Mouse (Mus musculus) C2C12 (cell line): ENCODE measurements around the gene Tnfsf13b.

Experiments used
- CEBPB ChIP-seq: IDR thresholded peaks from one replicate; pipeline ENCODE4 v1.6.1; 2011; ENCODE audit warnings: low read depth, mild to moderate bottlenecking, control low read depth, moderate library complexity
- CTCF ChIP-seq: IDR thresholded peaks from one replicate; pipeline ENCODE4 v1.5.1; 2011; ENCODE audit not compliant: control insufficient read depth, insufficient read depth, insufficient read length
- MAX ChIP-seq: IDR thresholded peaks from one replicate; pipeline ENCODE4 v1.6.1; 2011; ENCODE audit warnings: mild to moderate bottlenecking, control low read depth
- MYOD1 ChIP-seq: IDR thresholded peaks from one replicate; pipeline ENCODE4 v1.6.1; 2011; ENCODE audit warnings: low read depth; ENCODE audit not compliant: control insufficient read depth, insufficient read length
- MYOG ChIP-seq: IDR thresholded peaks from one replicate; pipeline ENCODE4 v1.6.1; 2011; ENCODE audit not compliant: control insufficient read depth, insufficient read length; ENCODE audit errors: extremely low read depth
- USF1 ChIP-seq: IDR thresholded peaks from one replicate; pipeline ENCODE4 v1.6.1; 2011; ENCODE audit warnings: low read depth, mild to moderate bottlenecking, control low read depth, moderate library complexity

- TF ChIP-seq CTCF (peak; percentile 41), MYOG (no peak), CEBPB (no peak), USF1 (no peak), MYOD1 (no peak), MAX (no peak)
Observed at GRCm38 (mm10) chr8:10043842-10044510, 37.7 kb downstream of the Tnfsf13b start.
